Mouse (Mus musculus) liver, embryonic 18 days (tissue): ENCODE data around the gene Sbk2. TPM values are rescaled to one million over a fixed set of nuclear protein-coding genes. Genes with fewer than 3 reads are reported as not detected.

Experiments used
- polyA plus RNA-seq: library from polyadenylated mRNA; depleted of rRNA; stranded (reverse); fragments of >200 nt; gene quantifications from 2 replicates; pipeline ENCODE4 v1.2.3, GENCODE M21; 2012; rRNA removed

Sbk2 gene
- 0.06 TPM in 1 of 2 replicates, not detected in the other for polyA plus RNA-seq

DNA sequence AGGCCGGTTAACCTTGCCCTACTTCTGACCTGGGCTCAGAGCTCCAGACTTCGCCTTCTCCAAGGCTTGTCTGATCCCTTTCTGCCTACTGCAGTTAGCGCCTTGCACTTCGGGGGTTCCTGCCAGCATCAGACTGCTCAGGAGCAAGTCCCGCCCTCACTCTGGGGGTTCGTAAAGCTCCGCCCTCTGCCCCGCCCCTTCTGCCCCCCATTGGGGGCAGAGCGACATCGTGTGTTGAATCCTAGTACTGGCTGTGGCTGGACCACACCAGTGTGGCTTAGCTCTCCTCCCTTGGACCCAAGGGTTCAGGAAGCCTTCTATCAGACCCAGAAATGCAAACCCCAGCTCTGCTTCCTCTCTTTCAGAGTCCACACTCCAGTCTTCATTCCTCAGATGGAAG, at the start of gene Sbk2:
Gene Sbk2, minus strand, starts transcription at position 135 of the 400 bp plus-strand sequence.

DNA sequence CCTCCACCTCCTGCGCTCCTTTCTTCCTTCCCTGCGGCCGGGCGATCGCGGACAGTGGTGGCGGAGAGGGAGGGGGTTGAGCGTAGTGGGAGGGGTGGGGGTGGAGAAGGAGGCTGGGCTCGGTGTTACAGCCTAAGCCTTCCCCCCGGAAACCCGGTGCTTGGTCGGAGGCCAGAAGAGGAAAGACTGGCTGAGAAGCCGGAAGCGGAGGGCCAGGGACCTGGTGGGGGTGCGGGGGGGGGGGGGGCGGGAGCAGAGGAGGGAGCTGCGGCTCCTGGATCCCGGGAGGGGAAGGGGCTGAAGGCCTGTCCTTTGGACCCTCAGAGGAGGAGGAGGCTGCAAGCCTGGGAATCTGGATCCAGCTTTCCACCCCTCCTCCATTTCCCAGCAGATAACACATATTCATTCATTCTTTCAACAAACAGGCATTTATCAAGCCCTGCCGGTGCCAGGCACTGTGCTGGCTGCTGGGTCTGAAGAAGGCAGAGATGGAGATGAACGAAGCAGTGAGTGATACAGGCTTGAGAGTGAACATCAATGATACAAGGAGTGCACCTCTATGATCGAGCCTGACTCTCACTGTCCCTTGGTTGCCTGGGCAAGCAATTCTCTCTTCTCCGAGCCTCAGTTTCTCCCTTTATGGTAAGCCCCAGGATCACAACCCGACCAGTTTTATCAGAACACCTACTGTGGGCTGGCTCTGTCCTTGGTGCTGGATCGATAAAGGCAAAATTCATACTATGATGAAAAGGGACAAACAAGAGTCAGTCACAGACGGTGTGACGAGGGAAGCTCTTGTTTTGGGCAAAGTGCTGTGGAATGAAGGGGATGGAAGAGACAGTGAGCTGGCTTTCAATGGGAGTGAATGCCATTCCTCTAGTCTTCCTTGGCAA, 32.0 kb upstream of the Sbk2 start, which contains the start of gene Zfp579:
Gene Zfp579, minus strand, starts transcription at position 156 of the 893 bp plus-strand sequence.

DNA sequence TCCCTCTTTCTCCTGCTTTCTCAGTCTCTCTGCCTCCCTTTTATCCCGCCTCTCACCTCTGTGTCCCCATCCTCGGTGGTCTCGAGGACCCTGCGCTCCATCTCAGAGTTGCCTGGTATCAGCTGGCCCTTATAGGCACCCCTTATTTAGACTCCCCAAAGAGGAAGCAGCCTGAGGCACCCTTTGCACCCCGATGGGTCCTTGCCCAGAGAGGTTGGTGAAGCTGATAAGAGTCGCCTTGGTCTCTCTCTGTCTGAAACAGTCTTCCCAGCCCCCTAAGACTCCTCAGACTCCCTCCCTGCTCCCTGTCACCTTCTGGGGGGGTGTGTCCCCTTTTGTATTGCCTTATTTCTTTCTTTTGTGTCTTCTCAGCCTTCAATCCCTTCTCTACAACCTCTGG, 6.9 kb upstream of the Sbk2 start, which contains the start of gene Sbk3:
Gene Sbk3, minus strand, starts transcription at position 101 of the 400 bp plus-strand sequence.

DNA sequence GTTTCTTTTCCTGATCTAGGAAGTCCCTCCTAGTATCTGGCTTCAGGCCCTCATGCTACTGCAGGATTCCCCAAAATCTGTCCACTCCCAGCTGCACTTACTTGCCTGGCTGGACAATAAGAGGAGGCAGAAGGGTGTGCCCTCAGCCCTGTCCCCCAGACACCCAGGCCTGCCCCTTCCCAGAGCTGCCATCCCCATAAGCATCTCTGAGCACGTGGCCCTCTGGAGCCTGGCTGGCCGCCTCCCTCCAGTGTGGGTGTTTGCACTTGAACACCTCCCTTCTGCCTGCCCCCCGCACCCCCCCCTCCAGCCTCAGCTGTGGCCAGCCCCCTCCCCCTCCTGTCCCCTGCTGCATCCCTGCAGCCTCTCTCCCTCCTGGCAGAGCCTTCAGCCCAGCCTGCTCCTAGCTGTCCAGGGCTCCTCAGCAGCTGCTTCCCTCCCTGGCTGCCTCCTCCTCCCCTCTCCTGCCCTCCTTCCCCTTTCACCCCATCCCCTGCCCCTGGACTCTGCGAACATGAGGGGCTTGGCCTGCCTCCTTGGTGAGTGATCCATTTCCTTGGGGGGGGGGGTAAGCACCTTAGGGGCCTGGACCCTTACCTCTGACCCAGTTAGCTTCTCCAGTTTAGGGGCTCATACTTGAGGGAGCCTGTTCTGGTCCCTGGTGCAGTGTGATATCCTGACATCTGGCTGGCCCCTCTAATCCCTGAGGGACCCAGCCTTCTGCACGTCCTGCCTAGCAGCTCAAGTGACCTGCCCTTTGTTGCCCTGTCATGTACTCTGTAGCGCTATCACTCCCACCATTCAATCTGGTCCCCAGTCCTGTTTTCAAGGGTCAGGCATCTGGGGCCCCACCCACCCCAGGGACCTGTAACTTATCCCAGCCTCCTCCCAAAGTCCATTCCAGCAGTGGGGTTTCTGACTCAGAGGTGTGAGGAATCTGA, 38.5 kb downstream of the Sbk2 start, which contains the start of gene Ssc5d:
Gene Ssc5d, plus strand, starts transcription at position 345 of the 941 bp plus-strand sequence.

DNA sequence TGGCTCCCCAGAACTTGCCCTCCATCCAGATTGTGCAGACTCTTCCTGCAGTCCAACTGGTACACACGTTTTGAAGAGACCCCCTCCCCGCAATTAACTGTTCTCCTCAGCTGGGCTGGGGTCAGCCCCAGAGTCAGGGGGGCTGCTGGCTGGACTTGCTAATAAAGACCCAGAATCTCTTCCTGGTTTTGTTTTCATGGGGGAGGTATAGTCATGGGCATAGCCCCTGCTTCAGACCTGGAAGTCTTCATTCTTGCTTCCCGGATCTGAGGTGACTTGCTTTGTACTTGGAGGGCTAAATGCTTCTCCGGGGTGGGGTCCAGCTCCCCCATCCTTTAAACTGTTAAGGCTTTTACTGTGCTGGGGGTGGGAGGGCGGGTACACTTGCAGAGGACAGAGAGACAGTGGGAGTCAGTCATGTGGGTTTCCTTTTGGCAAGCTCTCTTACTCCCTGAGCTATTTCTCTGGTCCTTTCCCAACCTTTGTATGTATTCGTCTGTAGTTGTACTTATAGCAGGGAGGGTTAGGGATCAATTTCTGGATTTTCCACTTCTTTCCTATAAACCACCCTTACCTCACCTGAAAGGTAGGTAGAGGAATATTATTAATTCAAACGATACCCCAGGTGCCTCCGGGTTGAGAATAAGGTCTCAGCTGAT, 42.3 kb downstream of the Sbk2 start, which contains the start of gene Nat14:
Gene Nat14, plus strand, starts transcription at position 205 of the 659 bp plus-strand sequence.

DNA sequence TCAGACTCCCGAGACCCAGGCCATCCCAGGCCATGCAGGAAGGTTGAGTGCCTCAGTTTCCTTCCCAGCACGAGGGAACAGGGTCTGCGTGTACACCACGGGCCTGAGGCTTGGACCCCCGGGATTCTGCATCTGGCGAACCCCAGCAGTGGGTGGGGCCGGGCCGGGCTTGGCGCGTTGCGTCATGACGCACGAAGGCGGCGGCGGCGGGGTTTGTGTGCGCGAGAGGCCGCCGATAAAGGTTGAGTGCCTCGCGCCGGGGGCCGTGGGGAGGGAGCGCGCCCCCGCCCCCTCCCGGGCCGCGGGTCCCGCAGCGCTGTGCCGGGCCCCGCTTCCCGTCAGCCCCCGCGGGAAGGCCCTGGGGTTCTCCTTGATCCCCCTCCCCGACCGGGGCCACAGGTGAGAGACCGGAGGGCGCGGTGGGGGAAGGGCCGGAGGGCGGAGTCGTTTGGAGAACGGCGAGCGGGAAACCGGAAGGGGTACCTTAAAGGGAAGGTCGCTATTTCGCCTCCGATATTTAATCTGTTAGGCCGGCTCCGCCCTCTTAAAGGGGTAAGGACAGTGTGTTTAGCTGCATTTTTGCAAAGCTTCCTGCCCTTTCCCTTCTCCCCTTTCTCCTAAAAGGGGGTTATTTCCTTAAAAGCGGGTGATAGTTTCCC, 49.1 kb downstream of the Sbk2 start, which contains the start of gene Zfp628:
Gene Zfp628, plus strand, starts transcription at position 211 of the 659 bp plus-strand sequence.

DNA sequence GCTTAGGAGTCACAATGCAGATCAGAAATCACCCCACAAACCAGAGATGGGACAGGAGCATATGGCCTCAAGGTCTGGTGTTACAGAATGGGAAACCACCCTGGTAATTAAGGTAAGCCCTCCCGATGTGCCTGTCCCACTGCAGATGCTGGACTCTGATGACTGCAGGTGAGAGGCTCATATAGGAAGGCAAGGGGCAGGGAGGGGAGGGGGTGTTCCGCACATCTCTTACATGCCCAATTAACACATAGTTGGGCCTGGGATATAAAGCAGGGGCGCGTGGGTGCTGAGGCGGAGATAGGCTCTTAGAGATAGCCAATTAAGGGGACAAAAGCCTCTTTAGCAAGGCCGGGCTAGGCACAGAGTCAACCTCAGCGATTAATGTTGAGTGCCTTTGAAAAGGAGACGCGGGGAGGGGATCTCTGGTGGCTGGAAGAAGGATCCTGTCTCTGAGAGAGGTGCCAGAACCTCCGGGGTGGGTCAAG, 57.7 kb downstream of the Sbk2 start, which contains the start of gene Gm36210:
Gene Gm36210, minus strand, starts transcription at position 51 of the 485 bp plus-strand sequence.

Other genes with a start within 250 kb of the Sbk2 start
- gene Tmem150b, start 239.2 kb downstream of the Sbk2 start, polyA plus RNA-seq, result 0.74 and 0.80 TPM in 2 replicates
- 53.8 and 67.2 TPM in 2 replicates for gene Kmt5c, start 224.3 kb downstream of the Sbk2 start, polyA plus RNA-seq
- gene Cox6b2, start 211.3 kb downstream of the Sbk2 start, polyA plus RNA-seq, result 80.4 and 84.3 TPM in 2 replicates
- gene Fam71e2, start 193.1 kb downstream of the Sbk2 start, polyA plus RNA-seq, result 0.01 TPM in 1 of 2 replicates, not detected in the other
- 0.02 and 0.13 TPM in 2 replicates for gene Il11, start 181.5 kb downstream of the Sbk2 start, polyA plus RNA-seq
- gene Tmem190, start 181.5 kb downstream of the Sbk2 start, polyA plus RNA-seq, result not detected in 2 replicates
- gene Tmem238, start 174.8 kb downstream of the Sbk2 start, polyA plus RNA-seq, result 11.3 and 11.9 TPM in 2 replicates
- 244 and 284 TPM in 2 replicates for gene Rpl28, start 171.5 kb downstream of the Sbk2 start, polyA plus RNA-seq
- gene Ube2s, start 151.8 kb downstream of the Sbk2 start, polyA plus RNA-seq, result 252 and 281 TPM in 2 replicates
- gene Shisa7, start 119.7 kb downstream of the Sbk2 start, polyA plus RNA-seq, result 0.08 and 0.18 TPM in 2 replicates
- 5.7 and 6.4 TPM in 2 replicates for gene Isoc2b, start 94.1 kb downstream of the Sbk2 start, polyA plus RNA-seq
- 29.3 and 33.2 TPM in 2 replicates for gene Isoc2a, start 87.3 kb downstream of the Sbk2 start, polyA plus RNA-seq
- 0.03 and 0.05 TPM in 2 replicates for gene Gm36210, start 57.9 kb downstream of the Sbk2 start, polyA plus RNA-seq
- 2.1 and 2.5 TPM in 2 replicates for gene Zfp628, start 49.2 kb downstream of the Sbk2 start, polyA plus RNA-seq
- 0.61 and 0.77 TPM in 2 replicates for gene Nat14, start 42.4 kb downstream of the Sbk2 start, polyA plus RNA-seq
- gene Ssc5d, start 38.6 kb downstream of the Sbk2 start, polyA plus RNA-seq, result 0.25 and 0.30 TPM in 2 replicates
- gene Sbk3, start 6.8 kb upstream of the Sbk2 start, polyA plus RNA-seq, result 0.01 TPM in 2 replicates
- 8.2 and 11.4 TPM in 2 replicates for gene Zfp579, start 31.8 kb upstream of the Sbk2 start, polyA plus RNA-seq
- gene Zfp524, start 50.0 kb upstream of the Sbk2 start, polyA plus RNA-seq, result 10.6 and 11.9 TPM in 2 replicates
- gene Fiz1, start 50.3 kb upstream of the Sbk2 start, polyA plus RNA-seq, result 11.8 and 13.2 TPM in 2 replicates
- 0.10 TPM in 1 of 2 replicates, not detected in the other for gene Gm44973, start 51.1 kb upstream of the Sbk2 start, polyA plus RNA-seq
- 5.6 and 7.4 TPM in 2 replicates for gene Zfp865, start 56.0 kb upstream of the Sbk2 start, polyA plus RNA-seq
- gene Ccdc106, start 56.1 kb upstream of the Sbk2 start, polyA plus RNA-seq, result 0.32 and 0.41 TPM in 2 replicates
- gene 4632433K11Rik, start 69.7 kb upstream of the Sbk2 start, polyA plus RNA-seq, result not detected in 2 replicates
- gene Zfp784, start 74.0 kb upstream of the Sbk2 start, polyA plus RNA-seq, result 1.6 and 1.7 TPM in 2 replicates
- gene Zfp580, start 87.1 kb upstream of the Sbk2 start, polyA plus RNA-seq, result 1.6 TPM in 2 replicates
- gene U2af2, start 97.7 kb upstream of the Sbk2 start, polyA plus RNA-seq, result 90.0 and 99.7 TPM in 2 replicates
- gene Epn1, start 115.8 kb upstream of the Sbk2 start, polyA plus RNA-seq, result 42.2 and 48.3 TPM in 2 replicates
- not detected in 2 replicates for gene Rfpl4, start 152.5 kb upstream of the Sbk2 start, polyA plus RNA-seq
- 0.56 and 0.59 TPM in 2 replicates for gene Rasl2-9, start 161.5 kb upstream of the Sbk2 start, polyA plus RNA-seq
- gene Vmn1r55, start 185.3 kb upstream of the Sbk2 start, polyA plus RNA-seq, result not detected in 2 replicates
- gene Vmn1r56, start 232.3 kb upstream of the Sbk2 start, polyA plus RNA-seq, result not detected in 2 replicates